Mouse (Mus musculus): ENCODE results near the gene Nt5dc2.
A peak's percentile ranks its signal among the peaks of the same experiment; 100 is the strongest.

The Nt5dc2 gene

DNA sequence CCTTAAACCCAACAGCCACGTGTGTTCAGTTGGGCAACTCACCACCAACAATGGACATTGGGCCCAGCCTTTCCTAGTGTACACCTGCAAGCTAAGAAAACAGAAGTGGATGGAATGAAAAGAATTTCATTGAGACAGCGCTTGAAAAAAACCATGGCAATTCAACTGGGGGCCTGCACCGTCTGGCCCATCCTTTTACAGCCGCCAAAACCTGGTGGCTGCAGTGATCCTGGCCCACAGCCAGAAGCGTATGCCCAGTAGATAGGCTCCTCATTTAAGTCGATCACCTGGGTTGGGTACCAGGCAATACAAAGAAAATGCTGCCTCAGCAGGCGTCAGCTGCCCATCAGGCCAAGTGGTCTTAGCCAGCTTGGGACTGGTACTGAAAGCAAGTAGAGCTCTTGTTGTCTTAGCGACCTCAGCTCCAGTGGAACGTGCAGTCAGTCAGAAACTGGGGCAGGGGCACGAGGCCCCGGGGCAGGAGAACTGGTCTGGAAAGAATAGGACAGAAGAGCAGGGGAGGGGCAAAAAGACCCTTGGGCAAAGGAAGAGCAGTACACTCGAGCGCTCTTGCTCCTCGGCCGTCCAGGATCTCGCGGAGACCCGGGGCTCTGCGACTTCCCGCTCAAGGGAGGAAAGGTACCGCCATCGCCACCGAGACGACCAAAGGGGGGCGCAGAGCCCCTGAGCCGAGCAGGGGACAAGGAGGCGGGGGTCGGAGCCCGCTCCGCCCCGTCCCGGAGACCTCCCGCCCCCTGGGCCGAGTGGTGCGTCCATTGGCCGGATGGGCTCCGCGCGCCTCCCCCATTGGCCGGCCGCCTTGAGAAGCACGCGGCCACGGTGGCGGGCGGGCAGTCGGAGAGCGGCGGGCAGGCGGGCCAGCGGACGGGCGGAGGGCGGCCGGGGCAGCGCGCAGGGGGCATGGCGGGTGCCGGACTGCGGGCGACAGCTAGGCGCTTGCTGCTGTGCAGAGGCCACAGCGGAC, at the start of gene Nt5dc2:
Nt5dc2 (plus strand) TSS at position 818 of the 985 bp plus-strand sequence.
- DNase-seq (ENCODE audit: low spot score): peak; percentile 97

DNA sequence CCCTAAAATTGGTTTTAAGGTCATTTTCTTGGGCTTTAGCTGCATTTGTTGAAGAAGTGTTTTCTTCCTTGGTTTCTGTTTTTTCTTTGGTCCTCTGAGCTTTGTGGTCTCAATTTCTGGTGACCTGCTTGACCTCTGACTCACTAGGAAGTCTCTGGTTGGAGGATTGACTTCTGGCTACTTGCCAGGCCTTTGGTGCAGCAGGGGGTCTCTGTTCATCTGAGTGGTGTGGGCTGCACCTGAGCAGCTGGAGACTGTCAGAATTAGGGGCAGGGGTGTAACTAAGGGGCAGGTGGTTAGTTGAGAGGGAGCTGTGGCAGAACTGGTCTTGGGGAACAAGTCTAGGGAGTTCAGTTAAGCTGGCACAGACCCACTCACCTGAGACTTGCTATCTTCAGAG, 49.7 kb upstream of the Nt5dc2 start:
- no peak for DNase-seq (ENCODE audit: low spot score)

DNA sequence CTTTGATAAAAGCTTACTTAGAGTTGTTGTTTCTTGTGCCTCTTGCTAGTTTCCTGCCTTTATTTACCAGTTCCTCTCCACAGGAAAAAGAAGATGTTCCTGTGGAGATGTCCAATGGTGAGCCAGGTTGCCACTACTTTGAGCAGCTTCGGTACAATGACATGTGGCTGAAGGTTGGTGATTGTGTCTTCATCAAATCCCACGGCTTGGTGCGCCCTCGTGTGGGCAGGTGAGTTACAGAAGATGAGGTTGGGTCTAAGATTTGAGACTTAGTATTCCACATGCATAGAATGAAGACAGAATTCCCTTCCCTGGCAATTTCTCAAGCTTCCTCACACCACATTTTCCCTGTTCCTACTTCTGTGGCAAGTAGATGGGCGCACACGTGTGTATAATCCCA, 43.4 kb upstream of the Nt5dc2 start:
- DNase-seq (ENCODE audit: low spot score): no peak

DNA sequence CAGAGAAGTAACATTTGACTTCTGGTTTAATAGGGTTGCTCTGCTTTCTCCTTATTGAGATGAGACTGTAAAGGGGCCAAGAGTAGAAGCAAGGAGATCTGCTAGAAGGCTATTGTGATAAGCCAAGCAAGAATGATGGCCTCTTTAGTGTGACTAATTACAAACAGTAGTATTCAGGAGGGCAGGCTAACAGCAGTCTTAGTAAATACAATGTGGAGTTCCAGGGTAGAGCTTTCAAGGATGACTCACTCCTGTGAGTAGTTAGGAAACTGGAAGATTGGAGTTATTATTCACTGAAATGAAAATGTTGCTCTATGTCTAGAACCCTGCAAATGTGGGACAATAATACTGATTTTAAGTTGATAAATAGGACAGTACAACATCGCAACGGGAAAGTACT, 42.3 kb upstream of the Nt5dc2 start:
- no peak for DNase-seq (ENCODE audit: low spot score)

DNA sequence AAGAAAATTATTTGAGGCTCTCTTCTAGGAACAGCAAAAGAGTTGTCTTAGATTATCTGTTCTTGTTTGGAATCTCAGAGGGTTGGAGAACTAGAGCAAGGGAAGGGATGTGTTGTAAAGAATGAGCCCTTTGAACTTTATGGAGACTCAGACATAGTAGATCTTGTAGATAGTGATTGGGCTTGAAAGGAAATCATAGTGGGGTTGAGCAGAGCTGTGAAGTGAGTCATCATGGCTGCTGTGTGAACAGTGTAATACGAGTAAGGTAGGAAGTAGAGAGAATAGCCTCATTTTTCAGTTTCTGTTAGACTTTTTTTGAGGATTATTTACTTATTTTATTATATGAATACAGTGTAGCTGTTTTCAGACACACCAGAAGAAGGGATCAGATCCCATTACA, 40.9 kb upstream of the Nt5dc2 start:
- no peak for DNase-seq (ENCODE audit: low spot score)

DNA sequence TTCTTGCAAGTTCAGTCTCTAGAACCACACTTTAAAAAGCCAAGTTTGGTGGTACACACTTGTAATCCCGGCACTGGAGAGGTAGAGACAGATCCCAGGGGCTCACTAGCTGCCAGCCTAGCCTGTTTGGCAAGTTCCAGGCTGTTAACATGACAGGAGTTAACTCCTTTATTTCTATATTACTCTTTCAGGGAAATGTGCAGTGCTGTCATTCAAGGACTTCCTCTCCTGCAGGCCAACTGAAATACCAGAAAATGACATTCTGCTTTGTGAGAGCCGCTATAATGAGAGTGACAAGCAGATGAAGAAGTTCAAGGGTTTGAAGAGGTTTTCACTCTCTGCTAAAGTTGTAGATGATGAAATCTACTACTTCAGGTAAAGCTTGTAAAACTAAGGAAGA, 25.7 kb upstream of the Nt5dc2 start:
- no peak for DNase-seq (ENCODE audit: low spot score)

DNA sequence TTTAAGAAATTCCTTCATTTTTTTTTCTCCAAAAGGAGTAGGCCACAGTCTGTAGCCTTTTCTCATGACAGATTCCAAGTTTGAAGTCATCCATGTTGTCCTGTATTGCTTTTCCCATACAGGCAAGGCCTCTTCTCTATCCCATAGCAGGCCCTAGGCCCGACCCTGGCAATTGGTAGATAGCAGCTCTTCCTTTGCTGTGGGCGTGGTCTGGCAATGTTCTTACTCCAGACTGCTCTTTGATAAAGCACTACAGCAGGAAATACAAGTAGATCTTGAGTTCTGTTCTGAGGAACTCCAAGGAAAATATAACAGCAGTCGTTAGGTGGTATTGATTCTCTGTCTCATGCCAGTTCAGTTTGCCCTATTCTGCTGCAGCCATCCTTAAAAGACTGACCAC, 20.2 kb upstream of the Nt5dc2 start:
- no peak for DNase-seq (ENCODE audit: low spot score)

DNA sequence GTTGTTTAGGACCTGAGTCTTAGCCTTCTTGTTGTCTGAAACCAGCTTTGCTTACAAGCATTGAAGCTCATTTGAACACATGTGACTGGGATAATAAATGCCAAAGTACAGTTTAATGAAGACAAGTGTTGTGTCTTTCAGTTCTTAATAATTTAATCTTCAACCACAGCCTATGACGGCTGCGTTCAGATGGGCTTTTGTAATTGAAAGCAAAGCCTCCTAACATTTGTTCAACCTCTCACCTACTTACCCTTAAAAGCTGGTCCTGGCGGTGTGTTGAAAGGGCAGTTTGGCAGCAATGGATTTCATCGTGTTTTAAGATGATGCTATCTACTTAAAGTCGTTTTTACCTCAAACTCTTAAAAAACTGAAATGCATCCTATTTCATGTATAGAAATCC, 18.7 kb upstream of the Nt5dc2 start:
- no peak for DNase-seq (ENCODE audit: low spot score)

DNA sequence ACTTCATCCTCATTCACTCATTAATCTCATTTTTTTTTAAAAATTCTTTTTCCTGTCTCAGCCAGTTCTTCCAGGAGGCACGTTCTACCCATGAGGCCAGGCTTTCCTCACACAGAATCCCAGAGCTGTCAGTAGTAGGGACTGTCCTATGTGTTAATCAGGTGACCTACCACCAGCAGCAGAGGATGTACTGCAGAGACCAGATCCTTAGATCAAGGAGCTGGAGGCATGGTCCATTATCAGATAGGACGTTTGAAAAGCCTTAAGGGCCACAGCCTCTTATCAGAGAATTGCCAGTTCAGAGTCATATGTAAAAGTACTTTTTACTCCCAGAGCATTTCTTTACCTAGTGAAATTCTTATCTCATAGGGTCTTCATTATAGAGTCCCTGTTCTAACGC, 16.8 kb upstream of the Nt5dc2 start:
- DNase-seq (ENCODE audit: low spot score): no peak

DNA sequence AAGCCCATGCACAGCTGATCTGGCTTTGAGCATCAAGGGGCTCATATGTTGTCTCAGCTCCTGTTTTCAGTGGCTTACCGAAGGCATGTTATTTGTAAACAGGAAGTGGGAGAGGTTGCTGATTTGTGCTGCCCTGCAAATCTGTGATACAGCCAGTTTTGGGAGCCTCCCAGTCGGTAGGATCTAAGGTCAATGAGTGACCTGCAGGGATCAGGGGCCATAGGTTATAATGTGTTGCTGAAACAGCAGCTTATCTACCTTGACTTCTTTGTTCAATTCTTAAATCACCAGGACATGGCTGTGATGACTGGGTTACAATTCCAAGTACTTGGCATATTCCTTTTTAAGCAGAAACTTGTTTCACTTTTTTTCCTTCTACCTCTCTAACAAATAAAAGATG, 15.3 kb upstream of the Nt5dc2 start:
- DNase-seq (ENCODE audit: low spot score): no peak

DNA sequence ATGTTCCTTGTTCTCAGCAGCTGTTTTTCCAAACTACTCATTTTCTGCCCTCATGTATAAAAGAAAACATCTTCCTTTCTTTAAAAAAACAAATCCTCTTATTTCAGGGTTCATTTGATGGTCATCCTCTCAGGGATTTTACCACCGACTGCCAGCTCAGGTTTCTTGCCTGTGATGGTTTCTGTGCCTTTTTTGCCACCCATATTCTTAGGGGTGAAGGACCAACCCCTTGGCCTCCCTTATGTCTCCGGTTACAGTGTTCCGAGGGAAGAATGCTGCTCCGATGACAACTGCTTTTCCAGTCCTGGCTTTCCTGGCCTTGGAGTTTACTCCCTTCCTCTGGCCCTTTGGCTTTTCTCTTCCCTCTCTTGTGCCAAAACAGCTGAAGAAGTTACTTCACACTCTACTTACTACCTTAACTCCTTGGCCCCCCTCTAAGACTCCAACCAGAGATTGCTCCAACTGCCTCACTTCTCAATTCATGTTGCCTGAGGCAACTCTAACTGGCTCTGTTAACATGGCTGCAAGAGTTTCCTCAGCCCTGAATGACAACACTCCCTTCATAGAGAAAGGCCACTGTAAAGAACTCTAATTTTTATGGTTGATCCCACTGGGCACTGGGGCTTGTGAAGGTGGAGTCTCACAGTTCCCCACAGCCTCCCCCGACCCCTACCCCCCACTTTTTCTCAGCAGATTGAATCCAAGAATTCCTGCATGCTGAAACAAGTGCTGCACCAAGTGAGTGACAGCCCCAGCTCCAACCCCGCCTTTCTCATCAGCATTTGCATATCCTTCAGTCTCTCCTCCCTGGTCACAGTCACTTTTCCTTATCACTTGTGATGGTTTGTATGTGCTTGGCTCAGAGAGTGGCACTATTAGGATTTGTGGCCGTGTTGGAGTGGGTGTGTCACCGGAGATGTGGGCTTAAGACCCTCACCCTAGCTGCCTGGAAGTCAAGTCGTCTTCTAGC, 5.5 kb upstream of the Nt5dc2 start:
- peak; percentile 38 for DNase-seq (ENCODE audit: low spot score)

DNA sequence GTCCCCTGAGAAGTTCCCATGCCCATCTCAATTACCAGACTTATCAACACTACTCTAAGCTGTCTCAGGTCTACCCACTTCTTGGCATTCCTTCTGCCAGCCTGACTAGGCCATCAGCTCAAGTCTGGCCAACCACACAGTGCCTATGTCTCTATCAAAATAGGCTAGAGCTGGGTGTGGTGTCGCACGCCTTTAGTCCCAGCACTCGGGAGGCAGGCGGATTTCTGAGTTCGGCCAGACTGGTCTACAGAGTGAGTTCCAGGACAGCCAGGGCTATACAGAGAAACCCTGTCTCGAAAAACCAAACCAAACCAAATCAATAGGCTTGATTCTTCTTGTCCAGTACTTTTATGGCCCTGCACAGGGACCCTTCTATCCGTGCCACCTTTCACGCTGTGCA, 4.0 kb upstream of the Nt5dc2 start:
- DNase-seq (ENCODE audit: low spot score): no peak

DNA sequence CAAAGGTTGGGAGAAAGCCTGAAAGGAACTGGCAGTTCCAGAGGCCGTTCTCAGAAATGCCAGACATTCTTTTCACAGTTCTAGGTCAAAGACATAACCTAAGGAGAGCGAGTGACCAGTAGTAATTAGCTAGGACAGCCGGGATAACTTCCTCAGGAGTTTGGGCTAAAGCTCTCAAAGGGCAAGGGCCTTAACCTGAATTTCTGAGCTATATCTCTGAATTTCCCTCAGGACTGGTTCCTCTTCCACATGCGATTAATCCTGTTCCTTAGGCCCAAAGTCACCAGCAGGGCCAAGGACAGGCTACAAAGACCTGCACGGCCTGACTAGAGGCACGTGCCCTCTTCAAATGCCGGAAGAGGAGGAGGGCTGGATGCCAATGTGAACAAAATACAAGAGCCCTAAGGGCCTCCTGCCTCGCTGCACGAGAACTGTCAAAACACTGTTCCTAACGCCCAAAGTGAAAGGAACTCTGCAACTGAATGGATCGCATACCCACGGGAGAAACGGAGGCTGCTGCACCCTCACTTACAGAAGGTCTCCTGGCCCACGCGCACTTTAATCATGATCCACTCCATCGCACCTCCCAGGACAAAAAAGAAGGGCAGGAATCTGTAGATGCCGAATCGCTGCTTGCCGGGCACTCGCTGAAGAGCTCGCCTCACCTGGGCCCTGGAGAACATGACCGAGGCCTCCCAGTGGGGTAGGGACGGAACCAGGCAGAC, 2.6 kb upstream of the Nt5dc2 start:
- DNase-seq (ENCODE audit: low spot score): peak; percentile 69

DNA sequence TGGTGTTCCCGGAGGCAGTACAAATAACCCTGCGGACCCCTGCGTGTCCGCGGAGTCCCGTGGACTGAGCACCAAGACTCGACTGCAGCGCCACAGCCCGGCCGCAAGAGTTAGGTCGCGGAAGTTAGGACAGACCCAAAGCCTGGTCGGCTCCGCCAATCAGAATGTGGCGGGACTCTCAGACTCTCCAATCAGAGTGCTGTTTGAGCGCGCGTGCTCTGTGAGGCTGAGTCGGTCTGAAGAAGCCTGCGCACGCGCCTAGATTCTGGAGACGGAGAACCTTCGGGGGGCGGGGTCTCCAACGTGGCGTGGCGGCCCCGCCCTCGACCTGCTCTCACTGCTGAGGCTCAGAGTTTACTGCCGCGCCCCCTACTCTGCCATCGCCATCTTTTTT, 2.0 kb upstream of the Nt5dc2 start, which contains the start of gene Smim4:
Smim4 (minus strand) TSS at position 131 of the 394 bp plus-strand sequence.
- peak; percentile 100 for DNase-seq (ENCODE audit: low spot score)

DNA sequence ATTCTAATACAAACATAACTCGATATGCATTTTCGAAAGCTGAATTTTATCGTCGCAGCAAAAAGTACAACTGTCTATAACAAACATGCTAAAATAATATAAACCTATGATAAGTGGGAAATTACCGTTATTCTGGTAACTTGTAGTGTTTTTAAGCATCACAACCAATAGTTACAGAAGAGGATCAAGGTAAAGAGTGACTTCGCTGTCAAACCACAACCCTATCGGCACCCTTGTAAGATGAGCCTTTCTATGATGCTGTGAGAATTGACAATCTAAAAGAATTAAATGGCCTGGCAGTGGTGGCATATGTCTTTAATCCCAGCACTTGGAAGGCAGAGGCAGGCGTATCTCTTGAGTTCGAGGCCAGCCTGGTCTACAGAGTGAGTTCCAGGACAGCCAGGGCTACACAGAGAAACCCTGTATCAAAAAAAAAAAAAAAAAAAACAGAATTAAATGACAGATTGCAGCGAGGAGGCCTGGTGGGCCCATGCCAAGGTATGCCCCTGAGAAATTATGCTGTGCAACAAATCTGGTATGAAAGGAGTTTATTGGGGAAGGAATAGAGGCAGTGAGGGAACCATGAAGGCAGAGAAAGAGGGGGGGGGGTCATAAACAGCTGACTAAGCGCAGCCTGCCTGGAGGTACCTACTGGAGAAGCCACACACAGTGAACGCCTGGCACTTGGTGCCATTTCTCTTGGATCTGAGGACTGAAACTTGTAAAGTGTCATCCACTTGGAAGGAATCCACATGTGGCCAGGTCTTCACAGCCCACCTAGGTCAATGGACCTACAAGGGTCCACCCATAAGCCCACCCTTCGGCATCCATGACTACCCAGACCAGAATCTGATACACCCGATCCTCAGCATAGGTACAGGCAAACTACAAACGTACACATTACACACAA, 1.3 kb upstream of the Nt5dc2 start:
- DNase-seq (ENCODE audit: low spot score): peak; percentile 29

DNA sequence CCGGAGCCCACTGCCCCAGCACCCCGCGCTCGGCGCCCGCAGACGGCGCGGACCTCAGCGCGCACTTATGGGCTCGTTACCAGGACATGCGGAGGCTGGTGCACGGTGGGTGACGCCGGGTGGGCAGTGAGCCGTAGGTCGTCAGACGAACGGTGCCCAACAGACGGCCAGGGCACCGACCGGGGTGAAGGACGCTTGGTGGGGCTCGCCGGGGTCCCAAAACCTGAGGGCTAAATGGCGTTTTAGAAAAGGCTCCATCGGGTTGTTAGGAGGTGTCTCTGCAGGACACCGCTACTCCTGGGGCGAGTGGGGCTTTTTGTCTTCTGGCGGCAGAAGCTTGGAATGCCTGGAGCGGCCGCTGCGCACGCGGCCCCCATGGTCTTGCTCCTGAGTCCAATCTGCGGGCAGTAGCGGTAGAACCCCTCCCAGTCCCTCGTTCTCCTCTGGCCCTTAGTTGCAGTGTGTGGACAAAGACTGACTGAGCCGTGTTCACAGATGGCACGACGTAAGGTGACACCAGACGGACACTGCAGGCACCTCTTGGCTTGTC, 494 bp downstream of the Nt5dc2 start:
- DNase-seq (ENCODE audit: low spot score): peak; percentile 61

DNA sequence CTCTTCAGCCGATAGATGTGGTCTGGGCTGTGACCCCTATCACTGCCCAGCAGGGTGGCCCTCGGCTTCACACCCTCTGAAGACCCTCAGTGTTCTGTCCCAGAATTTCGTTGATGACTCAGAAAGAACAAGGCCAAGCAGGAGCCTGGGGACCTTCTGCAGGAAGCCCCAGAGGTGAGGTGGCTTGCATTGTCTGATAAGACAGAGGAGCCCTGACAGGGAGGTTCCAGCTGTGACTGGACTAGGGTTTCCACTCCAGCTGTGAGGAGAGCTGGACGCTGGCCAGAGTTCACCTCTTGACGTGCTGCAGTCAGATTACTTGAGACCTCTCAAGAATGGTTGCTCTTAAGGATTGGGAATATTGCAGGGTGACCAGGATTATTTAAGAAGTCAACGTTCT, 1.2 kb downstream of the Nt5dc2 start:
- DNase-seq (ENCODE audit: low spot score): peak; percentile 53

DNA sequence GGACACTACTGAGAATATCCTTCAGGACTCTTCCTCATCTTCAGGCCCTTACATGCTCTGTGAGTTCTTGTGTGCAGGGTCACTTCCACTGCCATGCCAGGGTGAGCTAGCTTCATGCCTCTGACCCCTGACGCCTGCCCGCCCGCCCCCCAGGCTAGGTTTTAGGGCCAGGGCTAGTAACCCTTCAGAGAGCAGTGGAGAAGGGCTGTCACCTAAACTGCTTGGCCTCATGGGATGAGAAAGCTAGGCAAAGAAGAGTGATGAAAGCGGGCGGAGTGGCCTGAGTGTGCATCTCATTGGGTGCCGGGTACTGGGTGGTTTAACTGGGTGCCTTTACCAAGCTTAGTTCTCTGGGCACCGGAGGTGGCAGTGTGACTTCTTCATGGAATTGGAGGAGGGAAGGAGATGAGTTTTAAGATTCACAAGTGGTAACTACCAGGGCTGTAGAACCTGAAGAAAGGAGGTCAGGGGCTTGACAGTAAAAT, 1.7 kb downstream of the Nt5dc2 start:
- DNase-seq (ENCODE audit: low spot score): no peak

DNA sequence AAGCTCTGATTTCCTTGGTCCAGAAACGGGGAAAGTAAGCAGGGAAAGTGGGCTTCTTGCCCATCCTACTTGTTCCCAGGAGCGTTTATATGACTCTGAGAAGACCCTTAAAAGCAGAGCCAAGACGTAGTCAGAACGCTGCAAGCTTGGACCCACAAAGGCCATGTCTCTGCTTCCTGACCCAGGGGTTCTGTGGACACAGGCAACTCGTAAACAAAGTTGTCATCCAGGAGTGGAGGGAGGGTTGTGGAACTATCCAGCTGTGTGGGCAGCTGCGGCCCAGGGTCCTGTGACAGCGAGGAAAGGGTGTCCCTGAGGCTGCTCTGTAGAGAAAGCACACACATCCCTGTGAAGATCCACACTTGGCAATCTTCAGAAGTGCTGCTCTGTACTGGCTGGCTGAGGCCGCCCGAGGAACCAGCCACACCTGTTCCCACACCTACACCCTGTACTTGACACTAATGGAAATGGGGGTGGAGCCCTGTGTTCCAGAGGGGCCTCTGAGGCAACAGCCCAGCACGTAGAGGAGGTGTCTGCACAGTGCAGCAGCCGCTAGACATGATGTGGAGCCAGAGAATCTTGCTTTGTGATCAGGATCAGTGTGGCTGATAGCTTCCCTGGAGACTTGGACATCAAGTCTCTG, 2.3 kb downstream of the Nt5dc2 start:
- DNase-seq (ENCODE audit: low spot score): no peak

Measured in embryo, embryonic 10.5 days (tissue).